ENCODE assay signal across 8 mouse cellular contexts in the genomic region with DNA sequence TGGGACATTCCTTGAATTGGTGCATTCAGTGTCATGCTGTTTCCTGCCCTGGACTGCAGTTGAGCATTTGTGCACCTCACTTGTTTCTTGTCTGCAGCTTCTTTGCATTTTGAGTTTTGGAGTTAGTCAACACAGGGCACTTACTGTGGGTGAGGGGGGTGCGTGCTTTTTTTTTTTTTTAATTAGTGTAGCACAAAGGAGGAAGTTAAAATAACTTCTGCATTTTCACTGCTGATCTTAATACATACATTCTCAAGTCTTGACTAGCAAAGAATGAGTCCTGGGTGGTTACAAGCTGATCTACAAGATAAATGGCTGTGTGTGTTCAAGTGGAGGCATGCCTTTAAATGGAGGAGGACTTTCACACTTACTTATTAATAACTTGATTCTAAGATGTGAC. TPM values are rescaled to one million over a fixed set of nuclear protein-coding genes. Genes with fewer than 3 reads are reported as not detected.
DNase-seq lines count a peak whose midpoint lies in the region; ATAC-seq and TF ChIP-seq lines count a peak whose summit lies in the region.
"Had no signal": no experiment of that assay in that cellular context is flagged by ENCODE, and none has a peak within 500 bp of the region (broad histone marks: within the 10 kb centered on the region; RNA-seq: fewer than 3 reads in every experiment).

No protein-coding gene starts in this region.

- no peak for ATAC-seq in forebrain, embryonic 12.5 days (ENCODE audit: low FRiP score)
- ATAC-seq in liver, embryonic 13.5 days (ENCODE audit: low read depth) = no peak

- peak overlapping the region; percentile 34; the same call in 1 of the 2 replicates for H3K4me3 ChIP-seq in testis, adult 2 months (ENCODE audit: control insufficient read depth, low read depth, low read length)
- peak overlapping the region; percentile 97 for H3K4me3 ChIP-seq in forebrain, embryonic 12.5 days (replicated peaks)
- H3K4me3 ChIP-seq in liver, embryonic 13.5 days (replicated peaks) = peak overlapping the region; percentile 99

- no peak for DNase-seq in testis, postnatal 14 days (ENCODE audit: low spot score)
- DNase-seq in liver, embryonic 13.5 days = no peak
- no peak for DNase-seq in urinary bladder, postnatal 10 days (ENCODE audit: low spot score)
- no peak for DNase-seq in left cerebral cortex, adult 9 months (ENCODE audit: low spot score in 2 of 2)
- DNase-seq in kidney, postnatal 14 days = no peak
- DNase-seq: layer of hippocampus, postnatal 36 days had no signal

- H3K27ac ChIP-seq in testis, adult 2 months (ENCODE audit: control insufficient read depth, insufficient read depth, low read depth, low read length) = no peak overlapping the region
- H3K27ac ChIP-seq in forebrain, embryonic 12.5 days = no peak overlapping the region
- H3K27ac ChIP-seq in liver, embryonic 13.5 days = peak overlapping the region; percentile 96

- TF ChIP-seq CTCF in testis, adult 2 months (IDR thresholded peaks at IDR 0.05; ENCODE audit: control insufficient read depth, insufficient read depth, insufficient replicate concordance, low read depth, low read length) = no peak

- H3K4me2 ChIP-seq in forebrain, embryonic 12.5 days = peak overlapping the region; percentile 84
- peak overlapping the region; percentile 90 for H3K4me2 ChIP-seq in liver, embryonic 13.5 days

- 73% methylated on average over 1 of the region's 1 CpGs for whole genome bisulfite sequencing in forebrain, embryonic 12.5 days
- WGBS in liver, embryonic 13.5 days (ENCODE audit: insufficient replicate concordance) = 0% methylated on average over 1 of the region's 1 CpGs

- H3K27me3 ChIP-seq in testis, adult 2 months (ENCODE audit: control insufficient read depth, insufficient read depth, low read length) = no peaks in the 10 kb centered on the region
- H3K27me3 ChIP-seq in forebrain, embryonic 12.5 days = no peaks in the 10 kb centered on the region
- H3K27me3 ChIP-seq in liver, embryonic 13.5 days = no peaks in the 10 kb centered on the region

- no peak for TF ChIP-seq POLR2A in testis, adult 2 months (IDR thresholded peaks at IDR 0.05; ENCODE audit: control insufficient read depth, low read depth, low read length)

- H3K4me1 ChIP-seq in testis, adult 2 months (ENCODE audit: control insufficient read depth, insufficient read depth, low read length) = peaks cover 12% of the 10 kb centered on the region
- peaks cover 34% of the 10 kb centered on the region for H3K4me1 ChIP-seq in forebrain, embryonic 12.5 days
- H3K4me1 ChIP-seq in liver, embryonic 13.5 days (replicated peaks) = peaks cover 66% of the 10 kb centered on the region

- no peaks in the 10 kb centered on the region for H3K9me3 ChIP-seq in forebrain, embryonic 12.5 days
- no peaks in the 10 kb centered on the region for H3K9me3 ChIP-seq in liver, embryonic 13.5 days (replicated peaks)

- no peaks in the 10 kb centered on the region for H3K36me3 ChIP-seq in testis, adult 2 months (ENCODE audit: control insufficient read depth, insufficient read depth, low read length)
- H3K36me3 ChIP-seq in forebrain, embryonic 12.5 days (replicated peaks) = no peaks in the 10 kb centered on the region
- H3K36me3 ChIP-seq in liver, embryonic 13.5 days = peaks cover 6% of the 10 kb centered on the region; the same call in 1 of the 2 replicates

- peak overlapping the region; percentile 97 for H3K9ac ChIP-seq in forebrain, embryonic 12.5 days
- H3K9ac ChIP-seq in liver, embryonic 13.5 days = peak overlapping the region; percentile 99

RNA-seq across cellular contexts. Expression of a gene that starts 2.3 kb away (rescaled TPM):
- 98.3 and 107 TPM in 2 replicates for polyA plus RNA-seq in testis, adult 2 months (2012; rRNA removed)
- 356 and 369 TPM in 2 replicates for polyA plus RNA-seq in forebrain, embryonic 12.5 days (2016; fragmentation: Nextera tagmentation; extraction: Ambion mirVana)
- polyA plus RNA-seq in liver, embryonic 13.5 days (2015; fragmentation: Nextera tagmentation; extraction: Ambion mirVana) = 226 and 264 TPM in 2 replicates

RNA-seq across cellular contexts. Expression of a gene that starts 40.2 kb away (rescaled TPM):
- polyA plus RNA-seq in testis, adult 2 months (2012; rRNA removed) = 0.10 and 0.16 TPM in 2 replicates
- polyA plus RNA-seq in forebrain, embryonic 12.5 days (2016; fragmentation: Nextera tagmentation; extraction: Ambion mirVana) = 0.18 and 0.29 TPM in 2 replicates
- polyA plus RNA-seq in liver, embryonic 13.5 days (2015; fragmentation: Nextera tagmentation; extraction: Ambion mirVana) = 0.64 and 0.75 TPM in 2 replicates

RNA-seq across cellular contexts. Expression of a gene that starts 43.7 kb away (rescaled TPM):
- polyA plus RNA-seq in testis, adult 2 months (2012; rRNA removed) = not detected in 2 replicates
- polyA plus RNA-seq in forebrain, embryonic 12.5 days (2016; fragmentation: Nextera tagmentation; extraction: Ambion mirVana) = not detected in 2 replicates
- not detected in 2 replicates for polyA plus RNA-seq in liver, embryonic 13.5 days (2015; fragmentation: Nextera tagmentation; extraction: Ambion mirVana)

RNA-seq across cellular contexts. Expression of a gene that starts 46.4 kb away (rescaled TPM):
- 1,529 and 1,552 TPM in 2 replicates for polyA plus RNA-seq in testis, adult 2 months (2012; rRNA removed)
- 184 and 190 TPM in 2 replicates for polyA plus RNA-seq in forebrain, embryonic 12.5 days (2016; fragmentation: Nextera tagmentation; extraction: Ambion mirVana)
- polyA plus RNA-seq in liver, embryonic 13.5 days (2015; fragmentation: Nextera tagmentation; extraction: Ambion mirVana) = 104 and 107 TPM in 2 replicates

RNA-seq across cellular contexts. Expression of a gene that starts 46.6 kb away (rescaled TPM):
- 118 and 119 TPM in 2 replicates for polyA plus RNA-seq in testis, adult 2 months (2012; rRNA removed)
- 87.5 and 88.9 TPM in 2 replicates for polyA plus RNA-seq in forebrain, embryonic 12.5 days (2016; fragmentation: Nextera tagmentation; extraction: Ambion mirVana)
- polyA plus RNA-seq in liver, embryonic 13.5 days (2015; fragmentation: Nextera tagmentation; extraction: Ambion mirVana) = 36.5 and 39.8 TPM in 2 replicates

Comparison
In these comparisons a context has a peak if more than half of its experiments do, and no peak if none do; other contexts are left out.
1. H3K4me3 ChIP-seq: peak in every context shown above with its lines; median percentile 99 in liver, embryonic 13.5 days; 97 in forebrain, embryonic 12.5 days; 34 in testis, adult 2 months.